In genomic region chr13:46153282-46154260, GRCm38 (mm10) we compare ENCODE assay signal across 18 mouse cellular contexts.
DNase-seq lines count a peak whose midpoint lies in the region; ATAC-seq lines count a peak whose summit lies in the region.
"Had no signal": no experiment of that assay in that cellular context is flagged by ENCODE, and none has a peak within 500 bp of the region (broad histone marks: within the 10 kb centered on the region; RNA-seq: fewer than 3 reads in every experiment).

No protein-coding gene starts in this region.

- peak; percentile 73 to 85 for DNase-seq in cerebellum, postnatal 10 days
- DNase-seq in cerebellum, postnatal 36 days: no peak
- no peak for DNase-seq in hindbrain, embryonic 14.5 days (ENCODE audit: low spot score)
- peak; percentile 45 to 52 for DNase-seq in right cerebral cortex, postnatal 10 days (ENCODE audit: low spot score in 2 of 2)
- DNase-seq in right cerebral cortex, postnatal 25 days: no peak
- DNase-seq in gastrocnemius, adult 8-10 months (ENCODE audit: low spot score in 2 of 2): no peak
- DNase-seq: gastrocnemius, postnatal 36 days; heart, postnatal 14 days; kidney, adult 18-20 months; kidney, postnatal 25 days; lung, embryonic 14.5 days; lung, postnatal 4 days; thymus, postnatal 36 days had no signal

- no peak overlapping the region for H3K27ac ChIP-seq in hindbrain, embryonic 16.5 days (ENCODE audit: low read depth, low read length)
- H3K27ac ChIP-seq in hindbrain, embryonic 14.5 days: no peak overlapping the region
- H3K27ac ChIP-seq: embryonic facial prominence, embryonic 13.5 days; liver, embryonic 12.5 days; midbrain, embryonic 10.5 days had no signal

- H3K9ac ChIP-seq in hindbrain, embryonic 16.5 days (ENCODE audit: low read depth, low read length): no peak overlapping the region
- H3K9ac ChIP-seq in hindbrain, embryonic 14.5 days: no peak overlapping the region
- H3K9ac ChIP-seq: embryonic facial prominence, embryonic 13.5 days; liver, embryonic 12.5 days; lung, embryonic 14.5 days had no signal

- 66% methylated on average over 14 of the region's 14 CpGs for WGBS in hindbrain, embryonic 16.5 days
- 72% methylated on average over 14 of the region's 14 CpGs for WGBS in hindbrain, embryonic 14.5 days

- peak; percentile 9; the same call in 1 of the 2 replicates for ATAC-seq in hindbrain, embryonic 16.5 days
- no peak for ATAC-seq in hindbrain, embryonic 14.5 days (ENCODE audit: low FRiP score)
- ATAC-seq: liver, embryonic 12.5 days had no signal

- H3K4me3 ChIP-seq in hindbrain, embryonic 16.5 days (ENCODE audit: low read length): no peak overlapping the region
- H3K4me3 ChIP-seq in hindbrain, embryonic 14.5 days (replicated peaks; ENCODE audit: low read length): no peak overlapping the region
- H3K4me3 ChIP-seq: embryonic facial prominence, embryonic 13.5 days; liver, embryonic 12.5 days; midbrain, embryonic 10.5 days had no signal

- no peaks in the 10 kb centered on the region for H3K27me3 ChIP-seq in hindbrain, embryonic 16.5 days (replicated peaks; ENCODE audit: control insufficient read depth, insufficient read depth, low read length)
- no peaks in the 10 kb centered on the region for H3K27me3 ChIP-seq in hindbrain, embryonic 14.5 days (ENCODE audit: control insufficient read depth, insufficient read depth, low read length)
- H3K27me3 ChIP-seq: embryonic facial prominence, embryonic 13.5 days; liver, embryonic 12.5 days had no signal

- H3K9me3 ChIP-seq in hindbrain, embryonic 16.5 days (ENCODE audit: control insufficient read depth, low read length): peaks cover 4% of the 10 kb centered on the region; the same call in 1 of the 2 replicates
- peaks cover 9% of the 10 kb centered on the region for H3K9me3 ChIP-seq in hindbrain, embryonic 14.5 days (ENCODE audit: control insufficient read depth, low read length)
- H3K9me3 ChIP-seq: liver, embryonic 12.5 days had no signal

- no peaks in the 10 kb centered on the region for H3K36me3 ChIP-seq in hindbrain, embryonic 16.5 days (ENCODE audit: control insufficient read depth, insufficient read depth, low read length)
- no peaks in the 10 kb centered on the region for H3K36me3 ChIP-seq in hindbrain, embryonic 14.5 days (replicated peaks; ENCODE audit: control insufficient read depth, insufficient read depth)
- H3K36me3 ChIP-seq: embryonic facial prominence, embryonic 13.5 days; liver, embryonic 12.5 days; midbrain, embryonic 10.5 days had no signal

- H3K4me2 ChIP-seq in hindbrain, embryonic 16.5 days (ENCODE audit: low read length): no peak overlapping the region
- H3K4me2 ChIP-seq in hindbrain, embryonic 14.5 days (replicated peaks): no peak overlapping the region
- H3K4me2 ChIP-seq: embryonic facial prominence, embryonic 13.5 days; heart, embryonic 11.5 days; liver, embryonic 12.5 days; lung, embryonic 14.5 days had no signal

- no peaks in the 10 kb centered on the region for H3K4me1 ChIP-seq in hindbrain, embryonic 16.5 days (ENCODE audit: control insufficient read depth, insufficient read depth, low read depth, low read length)
- no peaks in the 10 kb centered on the region for H3K4me1 ChIP-seq in hindbrain, embryonic 14.5 days (replicated peaks; ENCODE audit: control insufficient read depth, insufficient read depth, low read length)
- H3K4me1 ChIP-seq: liver, embryonic 12.5 days; midbrain, embryonic 10.5 days had no signal

Comparison
In these comparisons a context has a peak if more than half of its experiments do, and no peak if none do; other contexts are left out.
1. DNase-seq: peak in cerebellum, postnatal 10 days (2 of 2) and right cerebral cortex, postnatal 10 days (2 of 2); none in cerebellum, postnatal 36 days (0 of 2), hindbrain, embryonic 14.5 days (single experiment), right cerebral cortex, postnatal 25 days (single experiment) and gastrocnemius, adult 8-10 months (0 of 2).